Mouse (Mus musculus) ES-E14 (cell line): Measurements from ENCODE around the gene Ugt1a7c.

Experiments
- CHD2 ChIP-seq: IDR thresholded peaks from 2 replicates; pipeline ENCODE4 v1.6.1; 2014; ENCODE audit warnings: mild to moderate bottlenecking, low read depth, low read length, inconsistent platforms
- HCFC1 ChIP-seq: IDR thresholded peaks from 2 replicates; pipeline ENCODE4 v1.6.1; 2012; ENCODE audit warnings: low read length, inconsistent platforms, borderline replicate concordance; ENCODE audit not compliant: insufficient read depth
- MAFK ChIP-seq: IDR thresholded peaks from 2 replicates; pipeline ENCODE4 v1.6.1; 2014; ENCODE audit warnings: mild to moderate bottlenecking, low read depth, low read length, inconsistent platforms; ENCODE audit not compliant: insufficient read depth

DNA sequence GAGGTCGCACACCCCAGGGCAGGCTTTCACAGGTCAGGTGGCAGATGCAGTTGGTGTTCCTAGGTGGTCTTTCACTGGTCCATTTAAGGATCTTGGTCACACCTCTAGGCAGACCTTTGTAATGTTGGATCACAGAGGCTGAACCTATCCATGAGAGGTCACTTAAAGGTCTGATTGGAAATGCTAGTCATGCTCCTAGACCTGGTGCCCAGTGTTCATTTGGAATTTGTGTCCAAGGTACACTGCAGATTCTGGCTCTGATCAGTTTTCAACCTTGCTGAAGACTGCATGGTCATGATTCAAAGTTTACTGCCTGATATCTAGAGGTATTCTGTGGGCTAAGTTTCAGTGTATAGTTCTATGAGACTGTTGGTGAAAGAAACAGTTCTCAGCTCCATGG lies 84.8 kb downstream of the Ugt1a7c start:
- no peak for TF ChIP-seq CHD2
- no peak for TF ChIP-seq HCFC1
- no peak for TF ChIP-seq MAFK
